ENCODE assay signal across 1 mouse cellular context in the genomic region with DNA sequence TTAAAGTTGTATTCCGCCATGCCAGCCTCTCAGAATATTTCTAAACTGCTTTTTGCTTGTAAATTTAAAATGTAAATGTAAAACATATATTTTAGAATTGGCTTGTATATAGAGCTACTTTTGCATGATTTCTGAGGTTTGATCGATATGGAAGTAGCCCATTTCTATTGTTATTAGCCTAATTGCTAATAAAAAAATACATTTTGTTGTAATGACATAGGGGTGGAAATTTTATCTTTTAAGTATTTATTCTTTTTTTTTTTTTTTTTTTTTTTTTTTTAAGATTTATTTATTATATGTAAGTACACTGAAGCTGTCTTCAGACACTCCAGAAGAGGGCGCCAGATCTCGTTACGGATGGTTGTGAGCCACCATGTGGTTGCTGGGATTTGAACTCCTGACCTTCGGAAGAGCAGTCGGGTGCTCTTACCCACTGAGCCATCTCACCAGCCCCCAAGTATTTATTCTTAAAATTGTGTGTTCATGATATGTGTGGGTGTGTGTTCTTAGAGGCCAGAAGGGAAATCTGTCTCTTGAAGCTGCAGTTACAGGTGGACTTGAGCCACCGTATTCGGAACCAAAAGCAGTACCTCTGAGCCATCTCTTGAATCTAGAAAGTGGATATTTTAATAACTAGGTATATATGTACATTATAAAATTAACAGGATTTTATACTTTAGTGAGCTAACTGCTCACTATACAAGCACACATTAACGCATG.
TF ChIP-seq lines count a peak whose summit lies in the region.

No protein-coding gene starts in this region.

TF ChIP-seq in CH12.LX, 34 proteins besides CTCF, POLR2A, EP300 and RAD21:
- TF ChIP-seq ZNF384 (IDR thresholded peaks at IDR 0.05; ENCODE audit: low read depth, low read length) = peak; percentile 79
- 0 out of 2 replicates have a peak, but pooled peaks have one; percentile 48 for TF ChIP-seq MYC (IDR thresholded peaks at IDR 0.05; ENCODE audit: low read depth, low read length)
